In genomic region chr17:34217986-34218385, GRCm38 (mm10) we compare ENCODE assay signal across 17 mouse cellular contexts. TPM values are rescaled to one million over a fixed set of nuclear protein-coding genes. Genes with fewer than 3 reads are reported as not detected.
DNase-seq lines count a peak whose midpoint lies in the region; ATAC-seq and TF ChIP-seq lines count a peak whose summit lies in the region.
"Had no signal": no experiment of that assay in that cellular context is flagged by ENCODE, and none has a peak within 500 bp of the region (broad histone marks: within the 10 kb centered on the region; RNA-seq: fewer than 3 reads in every experiment).

No protein-coding gene starts in this region.

- H3K4me3 ChIP-seq in lung, postnatal 0 days (ENCODE audit: low read depth, low read length): no peak overlapping the region
- H3K4me3 ChIP-seq: embryonic facial prominence, embryonic 10.5 days; forebrain, embryonic 13.5 days; heart, embryonic 13.5 days; hindbrain, embryonic 15.5 days had no signal

- no peaks in the 10 kb centered on the region for H3K9me3 ChIP-seq in lung, postnatal 0 days (ENCODE audit: low read length)
- H3K9me3 ChIP-seq: forebrain, embryonic 13.5 days; hindbrain, embryonic 15.5 days had no signal

- ATAC-seq in lung, postnatal 0 days: no peak
- ATAC-seq: forebrain, embryonic 13.5 days; forebrain, postnatal 0 days had no signal

- peak overlapping the region; percentile 35; the same call in 1 of the 2 replicates for H3K4me2 ChIP-seq in lung, postnatal 0 days (replicated peaks; ENCODE audit: low read depth, low read length)
- H3K4me2 ChIP-seq: forebrain, embryonic 13.5 days; heart, embryonic 13.5 days; hindbrain, embryonic 15.5 days had no signal

- H3K4me1 ChIP-seq in lung, postnatal 0 days (ENCODE audit: insufficient read depth, low read depth, low read length): no peaks in the 10 kb centered on the region
- H3K4me1 ChIP-seq: embryonic facial prominence, embryonic 10.5 days; heart, embryonic 13.5 days had no signal

- 0 out of 2 replicates have a peak, but pooled peaks cover 2% of the 10 kb centered on the region for H3K27me3 ChIP-seq in lung, postnatal 0 days (replicated peaks; ENCODE audit: insufficient read depth, low read length)
- H3K27me3 ChIP-seq: CH12.LX, Patski had no signal

- TF ChIP-seq EP300 in lung, postnatal 0 days (IDR thresholded peaks at IDR 0.05): no peak

- H3K27ac ChIP-seq in lung, postnatal 0 days (ENCODE audit: low read length): no peak overlapping the region
- H3K27ac ChIP-seq: embryonic facial prominence, embryonic 10.5 days; forebrain, embryonic 13.5 days; heart, embryonic 13.5 days; hindbrain, embryonic 15.5 days had no signal

- TF ChIP-seq CTCF in lung, postnatal 0 days (IDR thresholded peaks at IDR 0.05): no peak

- no peak overlapping the region for H3K9ac ChIP-seq in lung, postnatal 0 days (replicated peaks; ENCODE audit: low read depth)
- H3K9ac ChIP-seq: forebrain, embryonic 13.5 days; forebrain, postnatal 0 days; heart, embryonic 13.5 days; hindbrain, embryonic 15.5 days had no signal

- WGBS in lung, postnatal 0 days: 79% methylated on average over 5 of the region's 5 CpGs

- no peaks in the 10 kb centered on the region for H3K36me3 ChIP-seq in lung, postnatal 0 days (ENCODE audit: insufficient read depth, low read length)
- H3K36me3 ChIP-seq: embryonic facial prominence, embryonic 10.5 days; heart, embryonic 13.5 days; hindbrain, embryonic 15.5 days had no signal

- peak; percentile 2 for DNase-seq in adrenal gland, postnatal 14 days
- DNase-seq in adrenal gland, adult 2 months: no peak
- no peak for DNase-seq in lung, postnatal 0 days (ENCODE audit: low spot score)
- no peak for DNase-seq in lung, postnatal 4 days
- peak; percentile 2 to 3 for DNase-seq in thymus, postnatal 10 days (ENCODE audit: low spot score in 2 of 2)
- no peak for DNase-seq in thymus, postnatal 25 days
- DNase-seq in induced T-regulatory cell, adult 2 months (ENCODE audit: low read depth): peak; percentile 50
- DNase-seq: cerebellum, adult 18-20 months; cerebellum, adult 9-11 months; forebrain, postnatal 0 days had no signal

RNA-seq across cellular contexts. Expression of gene Tap2, which starts 14.7 kb away (rescaled TPM):
- total RNA-seq in adrenal gland, postnatal 14 days (2021): 33.2 and 34.9 TPM in 2 replicates
- total RNA-seq in adrenal gland, adult 2 months (2021): 10 to 100 TPM; 43.6 to 55.6 TPM
- 61.0 and 64.1 TPM in 2 replicates for polyA plus RNA-seq in adrenal gland, adult 2 months (2012; rRNA removed)
- 23.9 and 26.1 TPM in 2 replicates for polyA plus RNA-seq in lung, postnatal 0 days (2015; fragmentation: Nextera tagmentation; extraction: Ambion mirVana)

RNA-seq across cellular contexts. Expression of gene Psmb8, which starts 20.5 kb away (rescaled TPM):
- 21.0 and 33.6 TPM in 2 replicates for total RNA-seq in adrenal gland, postnatal 14 days (2021)
- 10 to 100 TPM; 21.8 to 41.4 TPM for total RNA-seq in adrenal gland, adult 2 months (2021)
- polyA plus RNA-seq in adrenal gland, adult 2 months (2012; rRNA removed): 49.6 and 68.0 TPM in 2 replicates
- polyA plus RNA-seq in lung, postnatal 0 days (2015; fragmentation: Nextera tagmentation; extraction: Ambion mirVana): 54.9 and 58.6 TPM in 2 replicates

RNA-seq across cellular contexts. Expression of gene H2-Ob, which starts 20.7 kb away (rescaled TPM):
- 1.3 and 16.6 TPM in 2 replicates for total RNA-seq in adrenal gland, postnatal 14 days (2021)
- total RNA-seq in adrenal gland, adult 2 months (2021): 1 to 10 TPM in 1 of 2 experiments, under 1 TPM in 1; 0.49 to 1.3 TPM
- 0.91 TPM in 2 replicates for polyA plus RNA-seq in adrenal gland, adult 2 months (2012; rRNA removed)
- polyA plus RNA-seq in lung, postnatal 0 days (2015; fragmentation: Nextera tagmentation; extraction: Ambion mirVana): 0.43 and 1.2 TPM in 2 replicates
- polyA plus RNA-seq: embryonic facial prominence, embryonic 10.5 days; forebrain, embryonic 13.5 days; heart, embryonic 13.5 days; hindbrain, embryonic 11.5 days; Patski had no signal

RNA-seq across cellular contexts. Expression of gene Psmb9, which starts 30.4 kb away (rescaled TPM):
- 6.9 and 12.2 TPM in 2 replicates for total RNA-seq in adrenal gland, postnatal 14 days (2021)
- 10 to 100 TPM; 12.1 to 20.6 TPM for total RNA-seq in adrenal gland, adult 2 months (2021)
- 45.1 and 54.8 TPM in 2 replicates for polyA plus RNA-seq in adrenal gland, adult 2 months (2012; rRNA removed)
- 16.4 and 17.1 TPM in 2 replicates for polyA plus RNA-seq in lung, postnatal 0 days (2015; fragmentation: Nextera tagmentation; extraction: Ambion mirVana)

RNA-seq across cellular contexts. Expression of gene Tap1, which starts 30.6 kb away (rescaled TPM):
- total RNA-seq in adrenal gland, postnatal 14 days (2021): 11.1 and 20.4 TPM in 2 replicates
- 10 to 100 TPM; 15.4 to 19.1 TPM for total RNA-seq in adrenal gland, adult 2 months (2021)
- polyA plus RNA-seq in adrenal gland, adult 2 months (2012; rRNA removed): 44.5 and 44.9 TPM in 2 replicates
- 11.6 and 12.6 TPM in 2 replicates for polyA plus RNA-seq in lung, postnatal 0 days (2015; fragmentation: Nextera tagmentation; extraction: Ambion mirVana)

Comparison
In these comparisons a context has a peak if more than half of its experiments do, and no peak if none do; other contexts are left out.
1. DNase-seq: peak in adrenal gland, postnatal 14 days (single experiment), thymus, postnatal 10 days (2 of 2) and induced T-regulatory cell, adult 2 months (single experiment); none in adrenal gland, adult 2 months (single experiment), lung, postnatal 0 days (single experiment), lung, postnatal 4 days (0 of 2) and thymus, postnatal 25 days (single experiment).